Mouse (Mus musculus) adrenal gland, postnatal 36 days (tissue): ENCODE data around the gene Plekhm3. TPM values are rescaled to one million over a fixed set of nuclear protein-coding genes. Genes with fewer than 3 reads are reported as not detected.
A peak's percentile ranks its signal among the peaks of the same experiment; 100 is the strongest.

Experiments used
- DNase-seq, 2 experiments: peaks; one replicate each; pipeline ENCODE4 v3.0.0; 2021; ENCODE audit warnings: mixed read lengths in 1 of 2
- total RNA-seq, 2 experiments: library from RNA; stranded (reverse); gene quantifications; 2 replicates each; pipeline ENCODE4 v1.2.3; 2021

Gene Plekhm3
- total RNA-seq, 2 experiments from 2014 or later, result 15.1 to 26.7 TPM

DNA sequence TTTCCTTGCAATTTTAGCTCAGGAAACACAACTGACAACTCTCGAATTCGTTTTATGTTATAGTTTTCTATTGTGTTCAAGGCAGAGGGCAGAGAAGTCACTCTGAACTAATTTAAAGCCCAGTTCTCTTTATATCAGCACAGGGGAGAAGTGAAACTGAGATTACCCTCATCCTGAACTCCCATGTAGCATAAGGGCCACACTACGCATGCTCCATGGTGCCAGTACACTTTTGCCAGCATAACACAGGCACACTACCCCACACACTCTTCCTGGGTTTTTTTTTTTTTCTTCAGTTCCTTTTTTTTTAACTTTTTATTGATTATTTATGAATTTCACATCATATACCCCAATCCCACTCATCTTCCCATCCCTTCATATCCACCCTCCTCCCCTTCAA lies 28.1 kb downstream of the Plekhm3 start:
- DNase-seq, result no peak

DNA sequence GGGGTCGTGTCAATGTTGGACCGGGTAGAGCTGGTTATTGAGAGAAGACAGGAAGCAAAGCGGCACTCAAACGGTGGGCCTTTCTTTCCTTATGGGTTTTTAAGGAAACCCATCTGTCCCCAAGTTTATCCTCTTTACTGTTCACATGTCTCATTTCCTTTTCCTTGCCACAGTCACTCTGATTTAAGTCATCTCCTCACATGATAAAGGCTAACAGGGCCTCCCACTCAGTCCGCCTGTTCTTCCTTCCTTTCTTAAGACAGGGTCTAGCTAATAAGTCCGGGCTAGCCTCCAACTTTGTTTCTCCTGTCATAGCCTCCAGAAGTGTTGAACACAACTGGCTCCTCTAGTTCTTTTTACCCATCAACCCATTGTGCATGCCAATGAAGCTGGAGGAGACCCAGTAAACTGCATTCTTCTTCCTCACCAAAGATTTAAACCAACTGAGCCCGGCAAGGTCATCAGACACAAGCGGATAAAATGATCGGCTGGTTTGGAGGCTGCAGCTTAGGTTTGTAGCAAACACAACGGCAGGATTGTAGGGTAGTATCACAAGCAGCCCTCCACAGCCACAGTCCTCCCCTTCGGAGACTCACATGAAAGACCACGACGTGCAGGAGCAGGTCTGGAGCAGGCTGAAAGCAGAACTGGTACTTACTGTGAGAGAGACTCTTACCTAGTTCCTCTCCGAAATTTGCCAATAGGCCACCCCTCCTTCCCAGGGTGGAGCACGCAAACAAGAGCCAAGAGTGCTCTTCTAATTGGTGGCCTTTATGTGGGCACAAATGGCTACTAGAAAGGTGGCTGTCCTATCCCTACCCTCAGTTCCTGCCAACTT lies 29.0 kb downstream of the Plekhm3 start:
- no peak for DNase-seq

DNA sequence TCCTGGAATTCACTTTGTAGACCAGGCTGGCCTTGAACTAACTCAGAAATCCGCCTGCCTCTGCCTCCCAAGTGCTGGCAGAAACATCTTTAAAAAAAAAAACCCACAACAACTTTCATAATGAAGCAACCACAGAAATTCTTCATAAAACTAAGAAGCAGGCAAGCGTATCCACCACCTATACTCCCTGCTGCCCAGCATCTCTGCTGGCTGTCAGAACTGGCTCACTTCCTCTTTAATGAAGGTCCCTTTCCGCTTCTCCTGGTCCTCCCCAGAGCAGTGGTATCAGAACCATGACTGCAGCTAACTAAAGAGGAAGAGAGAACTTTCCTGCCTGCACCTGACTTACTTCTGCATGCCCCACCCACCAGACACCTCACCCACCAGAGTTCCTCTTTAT lies 31.0 kb downstream of the Plekhm3 start:
- no peak for DNase-seq

DNA sequence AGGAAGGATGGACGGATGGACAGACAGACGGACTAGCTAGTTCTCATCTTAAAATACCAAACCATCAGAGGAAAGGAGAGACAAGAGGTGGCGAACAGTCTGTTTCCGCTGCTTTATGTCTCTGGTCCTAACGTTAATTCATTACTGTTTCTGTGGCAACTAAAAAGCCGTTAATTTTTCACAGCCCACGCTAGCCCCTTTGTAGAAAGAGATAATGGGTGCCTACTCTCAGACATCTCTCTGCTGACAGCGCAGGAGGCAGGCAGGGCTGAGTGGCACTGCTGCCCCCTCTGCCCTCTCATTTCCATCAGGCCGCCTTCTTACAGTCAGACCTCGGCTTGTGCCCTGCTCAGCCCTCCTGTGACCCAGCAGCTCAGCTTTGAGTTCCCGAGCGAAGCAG lies 32.3 kb downstream of the Plekhm3 start:
- DNase-seq, result no peak

DNA sequence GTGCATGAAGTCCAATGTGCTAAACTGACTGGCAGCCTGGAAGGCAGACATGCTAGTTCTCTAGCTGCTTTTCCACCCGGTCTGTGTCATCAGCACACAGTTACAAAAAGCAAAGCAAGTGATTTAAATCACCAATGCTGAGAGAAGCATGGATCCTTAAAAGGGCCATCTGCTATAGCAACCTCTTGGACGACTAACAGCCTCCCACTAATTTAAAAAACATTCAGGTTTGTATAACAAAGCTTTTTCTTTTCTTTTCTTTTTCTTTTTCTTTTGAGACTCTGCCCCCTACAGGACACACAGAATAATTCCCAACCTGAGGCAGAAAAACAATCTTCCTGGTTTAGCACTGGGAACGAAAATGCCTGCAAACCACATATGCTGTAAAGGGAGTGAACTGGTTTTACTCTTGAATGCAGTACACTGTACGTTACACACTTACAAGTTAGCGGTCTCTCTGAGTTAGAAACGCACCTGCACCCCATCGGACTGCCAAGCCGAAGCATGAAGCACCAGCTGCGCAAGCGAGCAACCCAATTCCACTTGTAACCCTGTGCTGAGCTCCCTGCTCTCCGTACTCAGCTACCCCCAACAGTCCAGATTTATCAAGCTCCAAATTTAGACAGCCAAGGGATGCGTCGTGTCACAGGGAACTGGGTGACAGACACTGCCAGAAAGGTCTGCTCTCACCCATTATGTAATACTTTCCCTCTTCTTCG lies 37.7 kb downstream of the Plekhm3 start:
- peak in 1 of 2 experiments; percentile 35 for DNase-seq

DNA sequence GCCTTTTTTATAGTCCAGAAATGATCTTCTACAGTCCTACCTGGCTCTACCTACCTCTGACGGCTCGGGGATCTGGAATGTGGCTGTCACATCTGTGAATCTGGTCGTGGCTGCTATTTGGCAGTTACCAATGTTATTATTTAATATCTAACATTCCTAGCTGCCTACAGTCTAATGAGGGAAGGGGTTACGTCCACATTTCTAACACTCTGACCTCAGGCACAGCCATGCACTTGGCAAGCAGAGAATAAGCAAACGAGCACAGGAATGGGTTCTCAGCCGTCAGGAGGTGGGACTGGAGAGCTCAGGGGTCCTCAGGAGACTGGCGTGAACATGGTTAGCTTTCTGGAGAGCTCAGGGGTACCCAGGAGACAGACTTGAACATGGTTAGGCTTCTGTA lies 38.7 kb downstream of the Plekhm3 start:
- DNase-seq, result no peak

DNA sequence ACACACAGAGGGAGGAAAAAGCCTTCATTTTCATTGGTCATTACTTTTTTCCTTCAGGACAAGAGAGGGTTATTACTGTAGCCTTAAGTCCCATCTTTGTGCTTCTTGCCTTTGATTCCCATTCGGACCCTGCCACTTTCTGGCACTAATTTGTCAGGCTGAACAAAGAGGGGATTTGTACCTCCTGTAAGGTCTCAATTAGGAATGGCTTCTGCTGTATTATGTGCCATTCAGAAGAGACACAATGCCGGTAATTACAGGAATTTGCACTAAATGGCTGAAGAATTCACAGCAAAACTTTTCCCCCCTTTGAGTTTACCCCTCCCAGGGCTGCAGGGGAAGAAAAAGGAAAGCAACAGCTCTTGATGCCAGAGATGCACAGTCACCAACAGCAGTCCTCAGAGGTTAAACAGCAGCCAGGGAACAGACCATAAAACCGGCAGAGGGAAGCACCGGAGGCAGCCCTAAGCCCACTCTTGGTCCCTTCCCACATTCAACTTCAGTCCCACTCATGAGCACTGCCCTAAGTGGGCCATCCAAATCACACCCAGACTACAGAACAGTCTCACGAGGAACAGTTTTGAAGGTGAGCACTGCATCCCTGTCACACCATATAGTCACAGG lies 39.6 kb downstream of the Plekhm3 start:
- no peak for DNase-seq

DNA sequence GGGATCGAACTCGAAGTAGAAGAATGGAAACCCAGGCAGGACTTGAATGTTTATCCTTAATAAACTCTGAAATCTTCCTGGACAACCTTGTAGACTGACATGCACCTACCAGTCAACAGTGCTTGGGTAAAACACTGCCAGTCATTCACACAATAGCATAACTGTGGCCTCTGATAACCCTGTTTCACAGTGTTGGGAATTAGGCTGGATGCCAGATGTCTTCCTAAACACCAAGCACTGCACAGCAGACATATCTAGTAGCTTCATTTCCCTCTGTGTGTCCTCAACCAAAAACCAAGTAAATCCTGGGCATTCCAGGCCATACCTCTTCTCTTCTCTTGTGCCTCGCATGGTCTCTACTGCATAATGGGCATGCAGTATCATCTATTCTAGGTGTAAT lies 42.3 kb downstream of the Plekhm3 start:
- DNase-seq, result no peak

DNA sequence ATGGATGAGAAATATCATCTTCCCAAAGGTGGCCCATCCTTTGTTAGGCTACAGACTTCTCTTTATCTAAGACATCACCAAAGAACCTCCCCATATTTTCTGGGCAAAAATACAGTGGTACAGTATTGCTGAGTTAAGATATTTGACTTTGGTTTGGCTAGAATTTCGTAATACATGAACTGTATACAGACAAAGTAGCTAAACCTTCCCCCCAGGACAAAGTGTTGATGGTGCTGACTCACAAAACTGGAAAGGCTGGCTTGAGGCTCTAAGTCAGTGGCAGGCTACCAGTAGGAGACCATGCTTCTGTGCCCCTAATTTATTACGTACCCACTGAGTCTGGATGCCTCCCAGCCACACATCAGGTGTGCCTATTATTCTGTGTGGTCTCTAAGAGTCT lies 48.9 kb downstream of the Plekhm3 start:
- DNase-seq, result no peak

DNA sequence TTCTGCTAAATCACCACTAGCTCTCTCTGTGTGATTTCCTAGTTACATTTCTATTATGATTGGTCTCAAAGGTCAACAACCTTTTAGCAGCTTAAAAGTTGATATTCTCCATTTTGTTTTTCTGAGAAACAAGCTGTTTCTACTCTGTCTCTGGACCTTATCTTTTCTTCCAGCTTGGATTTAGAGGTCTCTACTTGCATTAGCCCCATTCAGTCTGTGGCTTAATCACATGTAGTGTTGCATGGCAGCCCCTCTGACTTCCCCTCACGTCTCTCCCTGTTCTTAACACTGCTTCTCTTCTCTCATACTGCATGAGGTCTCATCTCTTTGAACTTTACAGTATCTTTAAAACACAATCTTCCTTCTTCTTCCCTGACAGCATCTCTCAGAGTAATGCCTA lies 50.4 kb downstream of the Plekhm3 start:
- no peak for DNase-seq

DNA sequence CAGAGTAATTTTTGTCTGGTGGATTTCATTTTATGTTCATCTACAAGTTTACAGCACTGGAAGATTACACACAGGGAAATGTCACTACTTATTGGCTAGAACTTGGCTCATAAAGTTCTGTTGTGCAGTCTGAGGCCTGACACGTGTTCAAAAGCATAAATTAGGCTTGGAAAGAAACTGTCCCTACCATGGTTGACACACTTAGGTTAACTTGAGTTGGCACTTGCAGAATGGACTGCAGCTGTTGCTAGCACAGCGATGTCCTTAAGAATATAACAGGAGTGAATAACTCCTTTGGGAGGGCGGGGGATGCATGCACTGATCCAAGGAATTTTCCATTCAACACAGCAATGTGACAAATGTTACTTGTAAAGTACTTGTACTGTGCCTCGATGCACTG lies 53.2 kb downstream of the Plekhm3 start:
- no peak for DNase-seq

DNA sequence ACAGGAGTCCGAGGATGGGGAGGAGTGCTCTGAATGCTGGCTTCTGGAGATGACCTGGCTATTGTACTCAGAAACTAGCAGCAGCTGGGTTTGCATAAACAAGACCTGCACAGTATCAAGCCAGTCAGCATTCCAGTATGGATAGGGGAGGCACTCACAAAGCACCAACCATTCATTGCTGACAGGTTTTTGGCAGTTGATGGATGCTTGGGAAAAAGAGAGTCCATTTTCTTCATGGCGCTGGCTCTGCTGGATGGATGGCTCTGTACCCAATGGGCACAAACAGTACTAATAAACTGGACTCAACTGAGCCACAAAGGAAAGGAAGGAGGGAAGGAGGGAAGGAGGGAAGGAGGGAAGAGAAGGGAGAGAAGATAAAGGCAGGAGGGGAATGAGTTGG lies 53.8 kb downstream of the Plekhm3 start:
- no peak for DNase-seq

DNA sequence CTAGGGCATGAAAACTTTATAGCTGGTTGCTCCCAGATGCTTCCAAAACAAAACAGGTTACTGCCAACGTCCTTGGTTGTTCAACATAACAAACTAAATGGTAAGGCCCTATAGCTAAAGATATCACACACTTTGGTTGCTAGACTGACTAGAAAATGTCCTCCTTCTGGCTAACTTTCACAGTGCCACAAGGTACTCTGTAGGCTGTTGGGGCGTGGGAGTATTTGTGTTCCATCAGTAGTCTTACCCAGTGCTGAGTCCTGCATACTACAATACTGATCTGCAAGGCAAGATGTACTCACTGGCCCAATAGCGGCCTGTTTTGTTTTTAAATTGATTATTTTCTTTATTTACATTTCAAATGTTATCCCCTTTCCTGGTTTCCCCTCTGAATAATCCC lies 56.9 kb downstream of the Plekhm3 start:
- DNase-seq, result no peak

DNA sequence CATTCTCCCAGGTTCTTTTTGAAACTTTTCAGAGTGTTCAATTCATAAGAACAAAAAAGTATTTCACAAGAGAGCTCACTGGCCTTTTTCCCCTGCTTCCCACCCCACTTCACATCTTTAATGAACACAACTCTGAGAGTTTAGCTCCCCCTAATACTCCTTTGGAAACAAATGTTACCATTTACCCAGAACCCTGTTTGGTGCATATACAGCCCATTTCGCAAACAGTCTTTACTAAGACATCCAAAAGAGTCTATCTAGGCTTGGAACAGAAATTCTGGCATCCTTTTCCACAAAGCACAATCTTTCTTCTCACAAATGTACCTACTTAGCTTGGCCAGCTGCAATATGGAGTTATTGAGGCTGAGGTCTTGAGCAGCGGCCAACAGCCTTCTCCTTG lies 59.1 kb downstream of the Plekhm3 start:
- DNase-seq, result no peak

DNA sequence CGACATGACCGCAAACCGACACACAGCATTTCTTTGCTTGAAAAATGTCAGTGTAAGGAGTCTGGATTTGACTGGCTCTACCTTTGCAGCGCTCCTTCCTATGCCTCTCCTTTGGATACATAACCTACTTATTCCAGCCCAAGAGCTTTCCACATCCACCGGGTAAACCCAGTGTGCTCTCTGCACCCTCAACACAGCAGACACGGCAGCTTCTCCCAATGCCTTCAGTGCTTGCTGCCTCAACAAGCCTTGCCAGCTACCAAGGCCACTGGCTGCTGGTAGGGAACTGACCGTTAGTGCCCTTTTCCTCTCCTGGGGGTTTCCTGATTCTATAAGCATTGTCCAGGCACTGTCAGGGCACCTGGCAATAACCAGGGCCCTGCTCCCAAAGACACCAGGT lies 62.8 kb downstream of the Plekhm3 start:
- peak; percentile 22 to 31 for DNase-seq

DNA sequence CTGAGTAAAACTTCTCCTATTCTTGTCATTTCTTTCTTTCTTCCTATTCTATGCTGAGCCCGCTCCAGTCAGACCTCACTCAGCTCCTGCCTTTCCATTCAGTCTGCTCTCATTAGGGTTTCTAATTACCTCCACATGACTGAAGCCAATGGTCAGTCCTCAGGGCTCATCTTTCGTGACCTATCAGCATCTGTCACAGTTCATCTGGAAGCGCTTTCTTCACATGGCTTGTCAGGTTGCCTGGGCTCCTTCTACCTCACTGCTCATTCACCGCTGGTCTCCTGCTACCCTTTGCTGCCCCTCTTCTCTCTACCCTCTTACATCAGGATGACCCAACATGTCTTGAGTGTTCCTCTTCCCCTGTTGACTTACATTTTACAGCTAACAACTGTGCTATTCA lies 65.3 kb downstream of the Plekhm3 start:
- DNase-seq, result no peak

DNA sequence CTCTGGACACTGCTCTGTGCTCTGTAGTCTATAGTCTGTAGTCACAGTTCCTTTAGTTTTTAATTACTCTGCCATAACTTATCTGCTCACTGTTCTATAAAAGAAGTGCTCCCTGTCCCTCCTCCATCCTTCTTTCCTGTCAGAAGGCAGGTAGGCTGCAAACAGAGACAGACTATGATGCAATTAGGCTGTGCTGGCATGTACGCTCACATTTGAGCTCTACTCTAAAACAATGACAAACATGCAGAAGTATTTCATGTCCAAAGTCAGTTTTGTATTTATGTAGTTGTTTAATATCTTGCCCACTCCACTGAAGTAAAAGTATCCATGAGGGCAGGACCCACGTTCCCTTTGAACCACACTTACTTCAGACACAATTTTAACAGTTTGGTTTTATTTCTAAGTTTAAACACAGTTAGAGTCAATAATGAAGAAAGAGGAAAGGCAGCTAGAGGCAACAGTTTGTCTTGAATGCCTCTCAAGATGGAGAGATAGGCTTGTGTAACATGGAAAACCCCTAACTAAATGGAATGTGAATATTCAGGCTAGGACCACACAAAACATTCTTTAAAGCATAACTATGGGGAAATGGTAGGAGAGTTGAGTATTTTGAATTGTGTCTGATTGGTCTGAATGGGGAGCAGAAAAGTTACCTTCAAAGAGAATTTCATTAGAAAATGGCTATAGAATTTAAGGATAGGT lies 69.0 kb downstream of the Plekhm3 start:
- no peak for DNase-seq

DNA sequence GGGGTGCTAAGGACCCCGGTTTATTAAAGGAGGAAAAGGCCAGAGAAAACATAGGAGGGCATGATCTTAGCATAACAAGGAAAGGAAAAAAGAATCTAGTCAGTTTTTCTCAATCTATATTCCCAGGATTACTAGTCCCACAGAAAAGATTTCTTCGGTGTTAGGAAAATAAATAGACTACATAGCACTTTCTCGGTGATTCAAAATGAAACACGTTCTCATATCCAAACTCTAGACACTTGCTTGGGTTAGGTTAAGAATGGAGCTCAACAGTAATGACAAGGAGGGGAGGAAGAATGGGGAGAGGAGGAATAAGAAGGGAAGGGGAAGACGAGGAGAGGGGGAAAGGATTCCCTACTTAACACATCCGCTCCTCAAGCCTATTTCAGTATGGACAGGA lies 69.9 kb downstream of the Plekhm3 start:
- DNase-seq, result no peak

DNA sequence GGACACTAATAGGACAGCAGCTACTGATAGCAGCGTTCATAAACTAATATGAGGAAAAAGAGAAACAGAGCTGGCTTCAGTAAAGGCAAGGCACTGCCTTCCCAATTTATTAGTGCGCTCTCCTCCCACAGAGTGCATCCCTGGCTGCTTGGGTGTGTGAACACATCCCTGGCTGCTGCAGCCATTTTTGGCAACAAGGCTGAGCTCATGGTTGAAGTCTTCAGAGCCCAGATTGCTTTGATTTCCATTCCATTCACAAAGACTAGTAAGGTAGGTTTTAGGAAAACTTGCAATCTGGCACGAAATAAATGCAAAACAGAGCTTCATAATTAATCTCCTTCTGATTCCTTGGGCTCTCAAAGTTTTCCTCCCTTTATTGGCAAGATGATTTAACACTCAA lies 71.3 kb downstream of the Plekhm3 start:
- DNase-seq, result no peak

DNA sequence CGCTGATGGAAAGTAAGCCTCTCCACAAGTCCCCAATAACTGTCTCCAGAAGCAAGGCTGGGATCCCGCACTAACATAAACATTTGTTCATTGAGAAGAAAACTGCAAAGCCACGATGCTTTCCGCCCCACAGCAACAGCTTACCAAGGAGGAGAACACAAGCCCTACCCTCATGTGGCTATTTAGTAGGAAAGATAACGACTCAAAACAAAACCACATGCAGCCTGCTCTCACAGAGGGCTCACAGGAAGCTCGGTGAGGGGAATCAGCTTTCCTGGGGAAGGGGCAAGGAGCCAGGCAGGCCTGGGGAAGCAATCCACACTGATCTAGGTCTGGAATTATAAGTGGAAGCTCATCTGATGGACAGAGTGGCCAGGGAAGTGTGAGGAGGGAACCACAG lies 72.6 kb downstream of the Plekhm3 start:
- no peak for DNase-seq

DNA sequence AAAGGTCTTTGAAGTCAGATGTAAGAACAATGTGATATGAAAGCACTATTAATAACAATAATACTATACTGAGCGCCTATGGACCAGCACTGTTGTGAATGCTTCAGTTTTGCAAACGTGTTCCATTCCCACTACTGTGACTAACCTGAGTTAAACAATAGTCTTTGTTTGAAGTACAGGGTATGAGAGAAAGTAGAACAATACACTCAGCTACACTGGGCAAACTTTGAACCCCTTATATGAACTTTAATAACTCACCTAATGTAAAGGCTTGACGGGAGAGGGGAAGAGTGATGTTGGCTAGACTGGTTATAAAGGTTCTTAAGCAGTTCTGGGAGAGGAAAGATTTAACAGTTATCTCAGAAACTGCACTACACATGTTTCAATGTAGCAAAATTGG lies 76.0 kb downstream of the Plekhm3 start:
- no peak for DNase-seq

DNA sequence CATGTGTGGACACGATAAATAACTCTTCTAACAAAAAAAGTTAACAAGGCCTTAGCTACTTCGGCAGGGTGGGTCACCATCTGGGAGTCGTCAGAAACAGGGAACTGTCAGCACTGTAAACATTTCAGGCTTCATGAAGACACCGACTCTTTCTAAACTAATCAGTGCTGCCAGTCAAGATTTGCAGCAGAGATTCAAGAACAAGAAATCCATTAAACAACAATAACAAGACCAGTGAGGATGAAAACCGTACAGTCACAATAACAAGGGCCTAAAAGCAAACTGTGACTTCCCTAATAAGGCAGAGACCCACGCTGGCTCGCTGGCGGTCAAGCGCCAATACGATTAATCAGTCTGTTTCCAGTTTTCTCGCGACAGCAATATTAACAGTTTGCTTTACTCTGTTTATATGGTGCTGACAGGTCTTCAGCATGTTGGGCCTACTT lies 77.8 kb downstream of the Plekhm3 start:
- DNase-seq, result no peak

DNA sequence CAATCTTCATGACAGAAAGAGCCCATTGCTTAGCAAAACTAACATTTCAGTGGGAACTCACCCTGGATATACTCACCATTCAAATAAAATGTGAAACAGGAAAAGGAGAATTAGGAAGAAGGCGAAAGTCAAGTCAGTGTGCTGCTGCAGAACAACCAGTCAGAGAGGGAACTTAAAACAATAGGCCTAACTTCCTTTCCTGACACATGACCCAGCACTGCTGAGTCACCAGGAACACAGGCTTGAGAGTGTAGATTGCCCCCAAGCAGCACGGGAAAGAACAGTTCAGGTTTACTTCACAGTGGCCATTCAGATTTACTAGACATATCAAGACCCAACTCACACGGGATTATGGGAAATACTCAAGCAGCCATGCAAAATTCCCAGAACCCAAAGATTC lies 80.3 kb downstream of the Plekhm3 start:
- peak; percentile 35 to 61 for DNase-seq
